Mouse (Mus musculus) midbrain, embryonic 16.5 days (tissue): ENCODE measurements at regions not wholly inside any gene's neighbourhood (a gene's known extent, or its start where the extent isn't known, plus 50 kb on each side); places are given as distances from the start of the nearest gene placed in this dataset.

Experiments
- ATAC-seq: fragments of 200-750 bp; cut with Nextera tagmentation; 2 replicates; pipeline ENCODE4 v1.8.0; 2017; ENCODE audit warnings: moderate TSS enrichment
- H3K27ac ChIP-seq: fragments of 300-500 bp; sonication (generic); 2 replicates; pipeline ENCODE4 v1.5.1; 2014; ENCODE audit warnings: mild to moderate bottlenecking, low read length, mixed read lengths
- H3K27me3 ChIP-seq: fragments of 300-500 bp; sonication (generic); 2 replicates; pipeline ENCODE4 v1.6.1; 2014; ENCODE audit warnings: low read depth, low read length, mixed read lengths; ENCODE audit not compliant: control insufficient read depth, insufficient read depth
- H3K36me3 ChIP-seq: fragments of 300-500 bp; sonication (generic); 2 replicates; pipeline ENCODE4 v1.6.1; 2014; ENCODE audit warnings: mild to moderate bottlenecking, low read length, moderate library complexity, mixed read lengths; ENCODE audit not compliant: control insufficient read depth, insufficient read depth
- H3K4me1 ChIP-seq: fragments of 300-500 bp; sonication (generic); 2 replicates; pipeline ENCODE4 v1.6.1; 2014; ENCODE audit warnings: mild to moderate bottlenecking, low read length, mixed read lengths; ENCODE audit not compliant: control insufficient read depth, insufficient read depth
- H3K4me2 ChIP-seq: fragments of 300-500 bp; sonication (generic); 2 replicates; pipeline ENCODE4 v1.6.1; 2014; ENCODE audit warnings: mild to moderate bottlenecking, low read length, mixed read lengths
- H3K4me3 ChIP-seq: fragments of 300-500 bp; sonication (generic); 2 replicates; pipeline ENCODE4 v1.5.1; 2014; ENCODE audit warnings: low read depth, mild to moderate bottlenecking, low read length, moderate library complexity, mixed read lengths
- H3K9ac ChIP-seq: fragments of 300-500 bp; sonication (generic); 2 replicates; pipeline ENCODE4 v1.6.1; 2014; ENCODE audit warnings: low read depth, low read length, mixed read lengths
- H3K9me3 ChIP-seq: fragments of 300-500 bp; sonication (generic); replicated peaks from 2 replicates; pipeline ENCODE4 v1.6.1; 2014; ENCODE audit warnings: mild to moderate bottlenecking, low read length, mixed read lengths; ENCODE audit not compliant: control insufficient read depth, poor library complexity, severe bottlenecking
- WGBS: fragments of 180-500 bp; shearing (Covaris S2); extraction: QIAGEN DNeasy Blood & Tissue Kit; methylation state at CpG from one replicate; pipeline ENCODE4 v1.1.7; 2014; 5-methylcytosine and 5-hydroxymethylcytosine counted together

DNA sequence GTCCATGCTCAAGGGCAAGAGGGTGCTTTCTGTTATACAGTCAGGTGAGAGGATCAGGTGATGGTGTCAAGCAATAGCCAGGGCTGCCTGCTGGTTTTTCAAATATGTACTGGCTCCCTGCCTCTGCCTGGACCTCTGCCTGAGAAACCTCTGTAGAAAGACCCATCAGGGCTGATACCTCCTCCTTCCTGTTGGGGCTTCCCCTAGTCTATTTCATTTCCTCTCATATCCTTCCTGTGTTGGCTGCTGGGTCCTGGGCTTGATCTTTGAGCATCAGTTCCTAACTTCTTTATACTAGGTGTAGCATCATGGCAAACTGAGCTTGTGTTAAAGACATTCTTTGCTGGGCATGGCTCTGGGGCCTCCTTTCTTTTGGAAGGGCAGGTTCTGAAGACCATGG is 89.5 kb downstream of the Tmem38b start:
- Histone ChIP-seq H3K4me2 (no peak overlapping the region), H3K4me3 (no peak overlapping the region), H3K36me3 (no peaks in the 10 kb centered on the region), H3K9ac (no peak overlapping the region), H3K4me1 (no peaks in the 10 kb centered on the region), H3K27me3 (no peaks in the 10 kb centered on the region), H3K9me3 (no peaks in the 10 kb centered on the region), H3K27ac (no peak overlapping the region)
- no peak for ATAC-seq

DNA sequence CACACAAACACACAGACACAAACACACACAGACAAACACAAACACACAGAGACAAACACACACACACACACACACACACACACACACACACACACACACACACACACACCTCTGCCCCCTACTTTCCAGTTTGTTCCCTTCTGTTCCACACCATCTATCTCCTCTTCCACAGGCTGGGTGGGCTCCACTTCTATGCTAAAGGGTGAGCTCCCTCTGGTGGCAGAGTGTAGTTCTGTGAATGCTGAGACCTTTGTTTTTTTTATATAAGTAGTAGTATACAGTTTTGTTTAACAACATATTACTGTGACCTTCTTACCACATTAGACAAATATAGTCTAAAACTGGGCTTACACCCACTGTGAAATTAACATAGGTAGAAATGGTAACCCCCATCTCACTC is 93.3 kb downstream of the Tmem38b start:
- Histone ChIP-seq H3K9me3 (no peaks in the 10 kb centered on the region), H3K4me1 (no peaks in the 10 kb centered on the region), H3K27me3 (no peaks in the 10 kb centered on the region), H3K36me3 (no peaks in the 10 kb centered on the region), H3K27ac (no peak overlapping the region), H3K4me2 (no peak overlapping the region), H3K9ac (no peak overlapping the region), H3K4me3 (no peak overlapping the region)
- no peak for ATAC-seq

DNA sequence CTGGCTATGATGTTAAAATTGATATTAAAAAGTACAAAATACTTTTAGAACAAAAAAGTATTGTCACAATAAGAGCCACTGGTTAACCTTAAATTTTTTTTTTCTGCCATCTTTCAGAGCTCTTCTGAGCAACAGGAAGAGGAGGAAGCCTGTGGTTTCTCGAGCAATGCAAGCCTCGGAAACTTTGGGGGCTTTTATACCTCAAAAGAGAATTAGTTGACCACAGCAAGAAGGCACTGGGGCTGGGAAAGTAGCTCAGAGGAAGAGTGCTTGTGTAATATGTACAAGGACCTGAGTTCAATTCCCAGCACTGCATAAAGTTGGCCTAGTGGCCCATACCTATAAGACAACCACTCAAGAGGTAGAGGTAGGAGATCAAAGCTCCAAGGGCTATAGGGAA is 94.7 kb downstream of the Tmem38b start:
- H3K36me3 ChIP-seq: no peaks in the 10 kb centered on the region
- no peaks in the 10 kb centered on the region for H3K27me3 ChIP-seq
- 87% methylated on average over 2 of the region's 2 CpGs for WGBS
- H3K4me1 ChIP-seq: no peaks in the 10 kb centered on the region
- H3K27ac ChIP-seq: no peak overlapping the region
- no peak overlapping the region for H3K9ac ChIP-seq
- H3K4me2 ChIP-seq: no peak overlapping the region
- no peak for ATAC-seq
- no peak overlapping the region for H3K4me3 ChIP-seq
- no peaks in the 10 kb centered on the region for H3K9me3 ChIP-seq

DNA sequence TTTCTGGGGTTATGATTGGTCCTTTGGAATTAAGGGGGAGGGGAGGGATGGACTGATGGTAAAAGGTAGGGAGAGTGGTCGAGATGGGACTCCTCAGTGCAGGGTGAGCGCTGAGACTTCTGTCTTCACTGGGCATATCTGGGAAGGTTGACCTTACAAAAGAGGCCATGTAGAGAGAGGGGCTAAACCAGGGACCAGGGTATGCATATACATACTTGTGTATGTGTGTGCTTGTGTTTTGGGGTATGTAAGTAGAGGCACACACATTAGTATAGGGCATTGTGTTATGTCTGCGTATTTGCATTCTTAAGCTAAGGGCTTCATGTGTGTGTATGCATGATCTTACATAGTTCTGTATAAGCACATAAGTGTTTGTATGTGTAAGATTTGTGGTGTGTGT is 105.2 kb downstream of the Tmem38b start:
- Histone ChIP-seq H3K9ac (no peak overlapping the region), H3K4me2 (no peak overlapping the region)
- peak; percentile 51 for ATAC-seq

DNA sequence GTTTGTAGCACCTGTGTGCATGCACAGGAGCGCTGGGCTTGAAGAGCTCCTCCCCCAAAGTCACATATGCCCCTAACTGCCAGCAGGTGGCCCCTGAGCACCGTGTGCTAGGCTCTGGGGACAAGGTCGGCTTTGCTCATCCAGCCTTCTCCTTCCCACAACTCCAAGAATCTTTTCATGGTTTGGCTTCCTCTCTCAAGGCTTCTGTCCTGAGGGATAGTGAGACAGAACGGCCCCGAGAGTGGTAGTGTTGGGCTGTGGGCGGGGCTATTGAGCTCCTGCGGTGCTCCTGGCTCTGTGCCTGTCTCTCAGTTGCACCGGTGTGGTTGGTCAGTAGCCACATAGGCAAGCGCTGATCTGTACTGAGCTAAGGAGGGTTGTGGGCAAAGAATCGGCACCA is 105.7 kb downstream of the Tmem38b start:
- Histone ChIP-seq H3K9me3 (no peaks in the 10 kb centered on the region), H3K4me3 (peak overlapping the region; percentile 11; the same call in 1 of the 2 replicates), H3K27me3 (no peaks in the 10 kb centered on the region), H3K4me1 (no peaks in the 10 kb centered on the region), H3K36me3 (no peaks in the 10 kb centered on the region), H3K4me2 (peak overlapping the region; percentile 42), H3K27ac (no peak overlapping the region), H3K9ac (no peak overlapping the region)
- ATAC-seq: peak; percentile 78
- 12% methylated on average over 10 of the region's 10 CpGs for WGBS

More for the DNA sequence above, 105.2 kb downstream of the Tmem38b start:
- no peaks in the 10 kb centered on the region for H3K27me3 ChIP-seq
- WGBS: 93% methylated on average over 3 of the region's 3 CpGs
- no peak overlapping the region for H3K4me3 ChIP-seq
- H3K27ac ChIP-seq: no peak overlapping the region
- H3K9me3 ChIP-seq: no peaks in the 10 kb centered on the region
- no peaks in the 10 kb centered on the region for H3K4me1 ChIP-seq
- H3K36me3 ChIP-seq: no peaks in the 10 kb centered on the region

DNA sequence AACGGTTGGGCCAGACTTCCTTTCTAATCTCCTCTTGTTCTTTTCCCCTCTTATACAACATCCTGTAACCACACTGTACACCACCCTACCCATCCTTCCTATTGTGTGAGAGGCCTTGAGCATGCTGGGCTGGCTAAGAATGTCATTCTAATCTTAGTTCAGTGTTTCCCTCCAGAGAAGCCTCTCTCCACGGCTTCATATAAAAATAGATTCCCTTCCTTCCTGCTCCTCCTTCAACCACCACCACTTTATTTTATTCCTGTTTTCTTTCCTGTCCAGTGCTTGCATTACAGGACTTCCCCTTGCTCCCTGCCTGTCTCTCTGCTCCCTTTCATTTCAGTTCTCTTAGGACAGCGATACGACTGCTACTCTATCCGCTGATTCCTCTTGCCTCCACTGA is 109.5 kb downstream of the Tmem38b start:
- Histone ChIP-seq H3K9me3 (no peaks in the 10 kb centered on the region), H3K4me1 (no peaks in the 10 kb centered on the region), H3K27ac (no peak overlapping the region), H3K4me3 (no peak overlapping the region), H3K36me3 (no peaks in the 10 kb centered on the region), H3K27me3 (no peaks in the 10 kb centered on the region), H3K4me2 (no peak overlapping the region), H3K9ac (no peak overlapping the region)
- ATAC-seq: no peak
- 73% methylated on average over 5 of the region's 5 CpGs for WGBS

DNA sequence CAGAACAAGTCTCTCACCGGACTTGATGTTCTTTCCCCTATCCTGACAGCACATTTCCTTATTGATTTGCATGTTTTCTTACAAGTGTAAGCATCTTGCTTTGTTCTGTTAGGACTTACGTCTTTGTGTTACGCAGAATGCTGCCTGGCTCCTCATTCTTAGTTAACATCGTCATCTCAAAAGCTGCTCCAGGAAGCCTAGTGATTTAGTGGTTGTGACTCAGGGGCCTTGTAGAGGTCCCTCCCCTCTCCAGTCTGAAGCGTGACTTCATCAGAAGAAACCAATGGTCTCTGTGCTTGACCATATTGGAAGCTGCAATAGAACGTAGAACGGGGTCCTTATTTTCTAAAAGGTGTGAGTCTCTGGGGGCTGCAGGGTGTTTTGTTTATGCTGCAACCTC is 122.9 kb downstream of the Tmem38b start:
- Histone ChIP-seq H3K27ac (no peak overlapping the region), H3K27me3 (no peaks in the 10 kb centered on the region), H3K9ac (no peak overlapping the region), H3K4me3 (no peak overlapping the region), H3K4me1 (peaks cover 15% of the 10 kb centered on the region), H3K9me3 (no peaks in the 10 kb centered on the region), H3K4me2 (no peak overlapping the region), H3K36me3 (no peaks in the 10 kb centered on the region)
- 88% methylated on average over 7 of the region's 7 CpGs for WGBS
- no peak for ATAC-seq

DNA sequence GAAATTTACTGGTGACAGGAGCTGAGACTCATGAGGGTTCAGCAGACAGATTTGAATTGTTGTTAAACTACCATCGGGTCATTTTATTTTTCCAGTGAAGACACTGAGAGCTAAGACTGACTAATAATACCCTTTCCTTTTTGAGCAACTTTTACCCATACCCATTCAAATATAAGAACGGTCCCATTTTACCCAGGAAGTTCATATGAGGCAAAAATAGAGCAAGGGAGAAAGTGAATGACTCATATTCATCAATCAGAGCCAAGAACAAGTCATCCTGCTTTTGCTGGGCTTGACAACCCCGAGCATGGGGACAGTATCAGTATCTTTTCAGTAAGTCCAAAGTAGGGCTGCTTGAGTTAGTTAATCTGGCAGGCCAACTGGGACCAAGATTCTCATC is 123.3 kb downstream of the Tmem38b start:
- H3K36me3 ChIP-seq: no peaks in the 10 kb centered on the region

DNA sequence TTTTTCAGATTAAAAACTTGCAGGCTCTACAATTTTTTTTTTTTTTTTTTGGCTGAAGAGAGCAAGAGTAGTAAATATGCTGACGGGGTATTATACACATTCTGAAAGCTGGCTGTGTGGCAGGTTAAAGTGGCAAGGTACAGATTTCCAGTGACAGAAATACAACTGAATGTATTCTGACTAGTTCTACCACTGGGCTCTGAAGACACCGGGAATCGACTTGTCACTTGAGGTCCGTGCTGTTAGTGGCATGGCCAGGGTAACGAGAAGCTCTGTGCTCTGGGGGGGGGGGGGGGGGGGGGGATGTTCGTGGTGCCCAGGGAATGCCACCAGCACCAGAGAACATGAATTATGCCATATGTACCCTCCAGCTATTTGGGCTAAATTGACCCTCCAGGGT is 124.7 kb downstream of the Tmem38b start:
- Histone ChIP-seq H3K4me1 (peaks cover 15% of the 10 kb centered on the region), H3K36me3 (no peaks in the 10 kb centered on the region), H3K27ac (peak overlapping the region; percentile 4; the same call in 1 of the 2 replicates), H3K4me3 (no peak overlapping the region), H3K4me2 (peak overlapping the region; percentile 28; the same call in 1 of the 2 replicates), H3K9ac (no peak overlapping the region), H3K9me3 (no peaks in the 10 kb centered on the region), H3K27me3 (no peaks in the 10 kb centered on the region)
- 34% methylated on average over 6 of the region's 6 CpGs for WGBS
- peak; percentile 56 for ATAC-seq

More for the DNA sequence above, 123.3 kb downstream of the Tmem38b start:
- peaks cover 15% of the 10 kb centered on the region for H3K4me1 ChIP-seq
- no peak for ATAC-seq
- 94% methylated on average over 3 of the region's 3 CpGs for WGBS
- no peaks in the 10 kb centered on the region for H3K9me3 ChIP-seq
- no peak overlapping the region for H3K4me2 ChIP-seq
- H3K9ac ChIP-seq: no peak overlapping the region
- H3K4me3 ChIP-seq: no peak overlapping the region
- no peak overlapping the region for H3K27ac ChIP-seq
- H3K27me3 ChIP-seq: no peaks in the 10 kb centered on the region
